Mouse (Mus musculus) embryonic facial prominence, embryonic 15.5 days (tissue): ENCODE data around the gene Pold1. TPM values are rescaled to one million over a fixed set of nuclear protein-coding genes. Genes with fewer than 3 reads are reported as not detected.
A peak's percentile ranks its signal among the peaks of the same experiment; 100 is the strongest.

Experiments used
- ATAC-seq: fragments of 200-750 bp; cut with Nextera tagmentation; 2 replicates; pipeline ENCODE4 v1.8.0; 2017; ENCODE audit warnings: low read depth, moderate TSS enrichment; ENCODE audit not compliant: insufficient number of reproducible peaks, low FRiP score, low TSS enrichment
- H3K27ac ChIP-seq: fragments of 300-500 bp; sonication (generic); replicated peaks from 2 replicates; pipeline ENCODE4 v1.5.1; 2015; ENCODE audit warnings: mild to moderate bottlenecking, inconsistent platforms
- H3K27me3 ChIP-seq: fragments of 300-500 bp; sonication (generic); 2 replicates; pipeline ENCODE4 v1.6.1; 2015; ENCODE audit warnings: inconsistent platforms
- H3K36me3 ChIP-seq: fragments of 300-500 bp; sonication (generic); 2 replicates; pipeline ENCODE4 v1.6.1; 2015; ENCODE audit warnings: mild to moderate bottlenecking, inconsistent platforms
- H3K4me1 ChIP-seq: fragments of 300-500 bp; sonication (generic); 2 replicates; pipeline ENCODE4 v1.6.1; 2015; ENCODE audit warnings: inconsistent platforms
- H3K4me2 ChIP-seq: fragments of 300-500 bp; sonication (generic); replicated peaks from 2 replicates; pipeline ENCODE4 v1.6.1; 2015; ENCODE audit warnings: mild to moderate bottlenecking, inconsistent platforms
- H3K4me3 ChIP-seq: fragments of 300-500 bp; sonication (generic); replicated peaks from 2 replicates; pipeline ENCODE4 v1.5.1; 2015; ENCODE audit warnings: mild to moderate bottlenecking, inconsistent platforms
- H3K9ac ChIP-seq: fragments of 300-500 bp; sonication (generic); 2 replicates; pipeline ENCODE4 v1.6.1; 2015; ENCODE audit warnings: inconsistent platforms
- H3K9me3 ChIP-seq: fragments of 300-500 bp; sonication (generic); replicated peaks from 2 replicates; pipeline ENCODE4 v1.6.1; 2016; ENCODE audit warnings: inconsistent platforms
- WGBS: fragments of 180-500 bp; shearing (Covaris S2); methylation state at CpG from one replicate; pipeline ENCODE4 v1.1.7; 2015; 5-methylcytosine and 5-hydroxymethylcytosine counted together
- polyA plus RNA-seq: library from polyadenylated mRNA; unstranded; fragments of >200 nt; fragmentation: Nextera tagmentation; extraction: Ambion mirVana; gene quantifications from 2 replicates; pipeline ENCODE4 v1.2.1, GENCODE M21; 2015

Gene Pold1
- polyA plus RNA-seq, 1 experiment from 2014 or later: 86.2 TPM

DNA sequence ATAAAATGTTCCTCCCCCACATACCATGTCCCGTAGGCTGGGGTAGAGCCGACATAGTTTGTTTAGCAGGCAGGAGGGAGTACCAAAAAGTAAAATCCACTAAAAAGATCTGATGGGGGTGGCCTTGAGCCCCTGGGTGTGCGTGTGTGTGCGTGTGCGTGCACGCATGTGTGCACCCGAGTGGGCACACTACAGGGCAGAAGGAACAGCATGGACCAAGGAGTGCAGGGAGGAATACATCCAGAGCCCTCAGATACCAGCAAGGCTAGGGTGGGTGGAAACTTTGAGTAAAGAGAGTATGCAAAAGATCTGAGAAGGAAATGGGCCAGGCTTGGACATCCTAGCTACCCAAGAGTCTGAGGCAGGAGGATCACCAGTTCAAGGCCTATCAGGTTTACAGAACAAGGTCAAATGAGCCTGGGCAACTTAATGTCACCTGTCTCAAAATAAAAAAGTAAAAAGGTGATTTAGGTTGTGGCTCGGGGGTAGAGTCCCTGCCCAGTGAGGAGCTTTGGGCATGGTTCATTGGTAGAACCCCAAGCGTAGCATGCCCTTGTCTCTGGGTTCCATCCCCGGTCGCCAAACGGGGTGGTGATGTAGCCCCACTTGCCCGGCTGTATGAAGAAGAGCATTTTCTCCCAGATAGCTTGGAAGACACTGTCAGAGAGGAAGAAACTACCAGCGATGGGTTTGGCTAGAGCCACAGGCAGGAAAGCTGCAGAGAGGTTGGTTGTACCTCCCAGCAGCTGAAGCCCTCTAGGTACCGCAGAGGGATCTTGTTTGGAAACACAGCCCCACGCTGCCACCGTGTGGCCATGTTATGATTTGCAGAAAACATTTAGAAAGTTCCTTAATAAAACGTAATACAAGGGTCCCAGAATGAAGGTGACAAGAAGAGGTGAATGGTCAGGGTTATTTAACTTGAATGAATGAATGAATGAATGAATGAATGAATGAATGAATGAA lies 12.1 kb upstream of the Pold1 start:
- Histone ChIP-seq H3K4me3 (no peak overlapping the region), H3K36me3 (no peaks in the 10 kb centered on the region), H3K9me3 (no peaks in the 10 kb centered on the region), H3K27ac (no peak overlapping the region), H3K4me1 (no peaks in the 10 kb centered on the region), H3K9ac (no peak overlapping the region), H3K4me2 (no peak overlapping the region), H3K27me3 (no peaks in the 10 kb centered on the region; the same call in 1 of the 2 replicates)
- WGBS: 51% methylated on average over 18 of the region's 18 CpGs
- no peak; the same call in 1 of the 2 replicates for ATAC-seq

DNA sequence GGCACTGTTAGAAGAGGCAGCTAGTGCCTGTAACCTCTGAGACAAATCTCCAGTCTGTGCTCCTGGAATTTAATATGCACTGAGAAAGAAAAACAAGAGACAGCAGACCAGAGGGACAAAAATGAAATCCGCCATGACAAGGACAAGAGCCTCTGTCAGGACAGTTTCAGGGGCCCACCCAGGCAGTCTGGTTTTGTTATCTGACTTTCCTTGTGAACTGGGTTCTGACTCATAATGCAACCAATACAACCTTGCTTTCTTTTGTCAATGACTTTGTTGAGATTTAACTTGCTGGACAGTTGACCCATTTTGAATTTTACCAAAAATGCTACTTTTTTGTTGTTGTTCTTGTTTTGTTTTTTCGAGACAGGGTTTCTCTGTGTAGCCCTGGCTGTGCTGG lies 9.0 kb upstream of the Pold1 start:
- no peak for ATAC-seq
- WGBS: 61% methylated on average over 2 of the region's 2 CpGs

DNA sequence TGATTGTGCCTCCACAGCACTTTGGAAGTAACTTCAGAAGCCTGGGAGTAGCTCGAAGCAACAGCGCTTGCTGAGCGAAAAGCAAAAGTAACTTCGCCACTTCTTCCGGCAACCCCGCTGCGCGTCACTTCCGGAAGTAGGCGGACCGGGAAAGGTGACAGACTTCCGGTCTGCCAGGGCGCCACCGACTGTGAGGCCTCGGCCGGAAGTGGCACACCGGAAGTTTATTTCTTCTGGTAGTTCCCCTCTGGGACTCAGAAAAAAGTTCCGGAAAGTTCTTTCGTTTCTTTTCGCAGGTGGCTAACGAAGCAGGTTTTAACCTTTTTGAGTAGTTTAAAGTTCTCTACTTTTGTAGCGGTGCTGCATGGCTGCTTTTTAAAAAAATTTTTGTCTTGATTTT lies 5.2 kb upstream of the Pold1 start, which contains the start of gene Nr1h2:
Gene Nr1h2 (minus strand): TSS at position 126 of the 400 bp plus-strand sequence.
- ATAC-seq: peak; percentile 81
- peaks cover 15% of the 10 kb centered on the region for H3K4me1 ChIP-seq
- H3K27me3 ChIP-seq: no peaks in the 10 kb centered on the region
- no peaks in the 10 kb centered on the region for H3K9me3 ChIP-seq
- H3K4me2 ChIP-seq: peak within 1 kb of the TSS; percentile 71
- peak within 1 kb of the TSS; percentile 96 for H3K4me3 ChIP-seq
- H3K36me3 ChIP-seq: peaks cover 31% of the 10 kb centered on the region
- peak within 1 kb of the TSS; percentile 78 for H3K9ac ChIP-seq
- H3K27ac ChIP-seq: peak within 1 kb of the TSS; percentile 99
- WGBS: under 1% methylated on average over 22 of the region's 22 CpGs

More for the DNA sequence above, 9.0 kb upstream of the Pold1 start:
- Histone ChIP-seq H3K9ac (no peak overlapping the region), H3K4me3 (no peak overlapping the region), H3K9me3 (no peaks in the 10 kb centered on the region), H3K36me3 (no peaks in the 10 kb centered on the region), H3K4me1 (peaks cover 11% of the 10 kb centered on the region), H3K27ac (no peak overlapping the region), H3K4me2 (no peak overlapping the region), H3K27me3 (no peaks in the 10 kb centered on the region)

DNA sequence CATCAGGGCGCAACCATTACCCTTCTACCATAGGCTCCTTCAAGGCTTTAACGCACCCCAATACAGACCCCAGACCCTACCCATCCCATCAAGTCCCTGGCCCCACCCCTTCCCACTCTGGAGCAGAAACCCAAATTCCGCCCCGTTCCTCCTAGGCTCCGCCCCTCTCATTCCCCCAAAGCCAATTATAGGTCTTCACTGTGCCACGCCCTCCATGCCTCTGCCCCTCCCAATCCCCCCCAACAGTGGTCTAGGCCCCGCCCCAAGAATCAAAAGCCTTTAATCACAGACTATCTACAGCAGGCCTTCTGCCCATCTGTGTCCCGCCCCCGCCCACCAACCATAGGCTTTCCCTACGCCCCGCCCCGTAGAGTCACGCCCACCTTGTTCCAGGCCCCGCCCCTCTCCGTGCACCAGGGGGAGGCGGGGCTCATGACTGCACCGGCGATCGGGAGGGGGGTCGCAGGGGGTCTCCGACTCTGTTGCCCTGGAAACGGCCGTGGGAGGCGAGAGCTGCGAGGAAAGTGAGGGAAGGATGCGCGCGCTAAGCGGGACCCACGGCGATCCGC lies 4.6 kb upstream of the Pold1 start:
- H3K27ac ChIP-seq: peak overlapping the region; percentile 99
- peak overlapping the region; percentile 71 for H3K4me2 ChIP-seq
- ATAC-seq: peak; percentile 85
- peaks cover 18% of the 10 kb centered on the region for H3K4me1 ChIP-seq
- H3K27me3 ChIP-seq: no peaks in the 10 kb centered on the region
- peak overlapping the region; percentile 78 for H3K9ac ChIP-seq
- peaks cover 31% of the 10 kb centered on the region for H3K36me3 ChIP-seq
- H3K9me3 ChIP-seq: no peaks in the 10 kb centered on the region
- WGBS: 1% methylated on average over 32 of the region's 32 CpGs
- peak overlapping the region; percentile 96 for H3K4me3 ChIP-seq

DNA sequence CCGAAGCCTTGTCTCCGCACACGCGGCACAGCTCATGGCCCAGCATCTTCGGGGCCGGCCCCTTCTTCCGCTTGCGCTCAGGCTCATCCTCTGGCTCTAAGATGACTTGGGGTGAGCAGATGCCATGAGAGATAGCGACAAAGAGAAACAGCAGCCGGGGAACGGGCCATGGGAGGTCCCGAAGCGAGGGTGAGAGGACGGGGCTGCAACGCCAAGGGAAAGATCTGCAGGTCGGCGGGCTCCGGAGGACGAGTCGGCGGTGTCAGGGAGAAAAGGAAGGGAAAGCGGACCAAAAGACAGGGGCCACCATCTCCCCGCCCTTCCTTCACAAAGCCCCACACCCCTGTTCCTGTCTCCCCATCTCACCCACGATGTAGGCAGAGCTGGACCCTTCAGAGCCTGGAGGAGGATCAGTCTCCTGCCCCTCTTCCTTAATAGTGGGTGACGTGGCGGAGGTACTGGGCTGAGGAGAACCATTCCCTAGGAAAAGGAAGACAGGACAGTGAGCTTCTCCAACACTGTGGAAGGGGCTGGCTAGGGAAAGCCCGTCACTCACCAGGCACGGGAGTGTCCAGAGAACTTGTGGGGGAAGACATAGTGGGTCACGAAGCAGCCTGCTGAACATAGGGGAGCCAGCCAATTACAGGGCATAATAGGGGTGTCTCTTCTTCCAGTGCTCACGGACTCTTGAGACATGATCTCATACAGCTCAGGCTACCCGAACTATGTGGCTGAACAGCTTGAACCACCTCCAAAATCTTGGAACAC lies 3.7 kb upstream of the Pold1 start:
- H3K27me3 ChIP-seq: no peaks in the 10 kb centered on the region
- H3K4me2 ChIP-seq: peak overlapping the region; percentile 71
- peak overlapping the region; percentile 96 for H3K4me3 ChIP-seq
- no peak for ATAC-seq
- peaks cover 28% of the 10 kb centered on the region for H3K4me1 ChIP-seq
- H3K9me3 ChIP-seq: no peaks in the 10 kb centered on the region
- 87% methylated on average over 31 of the region's 31 CpGs for WGBS
- peak overlapping the region; percentile 99; the same call in 1 of the 2 replicates for H3K27ac ChIP-seq
- peak overlapping the region; percentile 21; the same call in 1 of the 2 replicates for H3K9ac ChIP-seq
- H3K36me3 ChIP-seq: peaks cover 31% of the 10 kb centered on the region

DNA sequence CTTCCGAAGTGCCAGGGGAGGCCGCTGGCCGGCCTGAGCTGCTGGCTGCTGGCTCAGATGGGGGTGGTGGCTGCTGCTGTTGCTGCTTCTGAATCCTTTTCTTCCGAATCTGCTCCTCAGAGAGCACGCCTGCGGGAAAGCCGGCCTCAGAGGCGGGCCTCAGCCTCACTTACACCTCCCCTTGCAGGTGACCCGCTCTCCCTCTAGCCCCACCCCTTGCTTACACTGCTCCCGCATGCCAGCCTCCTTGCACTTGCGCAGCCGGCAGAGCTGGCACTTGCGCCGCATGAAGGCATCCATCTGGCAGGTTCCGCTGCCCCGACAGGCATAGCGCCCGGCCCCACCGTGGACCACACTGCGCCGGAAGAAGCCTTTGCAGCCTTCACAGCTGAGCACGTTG lies 3.1 kb upstream of the Pold1 start:
- Histone ChIP-seq H3K27ac (no peak overlapping the region), H3K9me3 (no peaks in the 10 kb centered on the region), H3K4me3 (no peak overlapping the region), H3K36me3 (peaks cover 31% of the 10 kb centered on the region), H3K9ac (no peak overlapping the region), H3K4me1 (peaks cover 32% of the 10 kb centered on the region), H3K27me3 (no peaks in the 10 kb centered on the region), H3K4me2 (no peak overlapping the region)
- no peak for ATAC-seq
- 79% methylated on average over 22 of the region's 22 CpGs for WGBS

DNA sequence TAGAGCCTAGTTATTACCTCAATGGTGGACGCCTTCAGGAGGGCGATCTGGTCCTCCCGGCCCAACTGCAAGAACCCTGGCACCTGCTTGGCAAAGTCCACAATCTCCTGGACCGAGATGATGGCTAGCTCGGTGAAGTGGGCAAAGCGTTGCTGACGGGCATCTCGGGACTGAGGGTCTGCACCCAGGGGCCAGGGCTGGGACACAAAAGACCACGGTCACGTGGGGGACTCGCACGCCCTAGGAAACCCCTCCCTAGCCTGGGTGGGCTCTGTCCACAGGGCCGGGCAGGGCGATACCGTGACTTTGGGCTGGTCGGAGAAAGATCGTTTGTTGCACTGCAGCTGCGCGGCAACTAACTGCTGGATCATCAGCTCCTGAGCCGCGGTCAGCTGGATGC lies 2.7 kb upstream of the Pold1 start:
- Histone ChIP-seq H3K9ac (no peak overlapping the region), H3K4me2 (no peak overlapping the region), H3K27ac (no peak overlapping the region), H3K9me3 (no peaks in the 10 kb centered on the region), H3K4me3 (no peak overlapping the region), H3K4me1 (peaks cover 32% of the 10 kb centered on the region), H3K27me3 (no peaks in the 10 kb centered on the region), H3K36me3 (peaks cover 31% of the 10 kb centered on the region)
- WGBS: 90% methylated on average over 21 of the region's 21 CpGs
- ATAC-seq: no peak

DNA sequence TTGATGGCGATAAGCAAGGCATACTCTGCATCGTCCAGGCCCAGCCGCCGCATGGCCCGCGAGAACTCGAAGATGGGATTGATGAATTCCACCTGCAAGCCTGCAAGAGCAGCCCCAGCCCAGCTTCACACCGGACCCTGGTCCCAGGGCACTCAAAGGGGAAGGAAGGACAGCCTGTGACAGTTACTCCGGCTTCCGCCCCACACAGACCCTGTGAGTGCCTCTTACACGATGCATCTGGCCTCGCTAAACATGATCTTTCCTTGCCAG lies 1.7 kb upstream of the Pold1 start:
- H3K9ac ChIP-seq: no peak overlapping the region

DNA sequence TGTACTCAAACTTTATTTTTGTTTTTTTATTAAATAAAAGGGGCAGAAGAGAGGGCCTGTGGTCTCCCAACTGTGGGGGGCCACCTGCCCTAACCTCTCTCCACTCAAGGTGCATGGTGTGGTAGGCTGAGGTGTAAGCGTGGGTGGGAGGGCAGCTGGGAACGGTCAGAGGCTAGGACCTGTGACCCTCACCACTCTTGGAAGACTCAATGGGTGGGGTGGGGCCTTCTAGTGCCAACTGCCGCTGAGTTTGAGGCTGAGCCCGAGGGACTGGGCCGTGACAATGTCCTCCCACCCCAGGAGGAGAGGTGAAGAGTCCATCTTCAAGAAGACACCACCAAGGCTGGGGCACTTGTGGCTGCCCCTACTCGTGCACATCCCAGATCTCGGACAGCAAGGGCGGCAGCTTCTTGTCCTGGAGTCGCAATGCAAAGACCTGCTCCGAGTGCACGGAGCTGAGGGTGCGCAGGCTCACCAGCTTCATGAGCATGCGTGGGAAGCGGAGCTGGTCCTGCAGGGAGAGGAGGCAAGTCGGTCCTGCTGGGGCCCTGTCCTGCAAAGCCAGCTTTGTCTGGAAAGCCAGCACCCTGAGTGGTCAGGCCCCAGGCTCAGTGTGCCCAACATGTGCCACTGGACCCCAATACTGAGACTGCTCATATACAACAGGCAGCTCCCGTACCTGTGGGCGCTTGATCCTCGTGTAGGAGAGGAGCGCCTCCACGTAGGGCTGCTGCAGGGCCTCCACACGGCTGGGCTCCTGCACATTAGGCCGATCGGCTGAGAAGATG lies 1.2 kb upstream of the Pold1 start:
- Histone ChIP-seq H3K27me3 (no peaks in the 10 kb centered on the region), H3K9me3 (no peaks in the 10 kb centered on the region), H3K4me1 (peaks cover 32% of the 10 kb centered on the region), H3K36me3 (peaks cover 31% of the 10 kb centered on the region), H3K4me3 (no peak overlapping the region), H3K9ac (no peak overlapping the region), H3K27ac (no peak overlapping the region), H3K4me2 (no peak overlapping the region)
- no peak for ATAC-seq
- WGBS: 93% methylated on average over 23 of the region's 23 CpGs

More for the DNA sequence above, 1.7 kb upstream of the Pold1 start:
- Histone ChIP-seq H3K4me3 (no peak overlapping the region), H3K36me3 (peaks cover 31% of the 10 kb centered on the region), H3K27me3 (no peaks in the 10 kb centered on the region), H3K4me1 (peaks cover 32% of the 10 kb centered on the region), H3K9me3 (no peaks in the 10 kb centered on the region), H3K4me2 (no peak overlapping the region), H3K27ac (no peak overlapping the region)
- ATAC-seq: no peak
- WGBS: 91% methylated on average over 12 of the region's 12 CpGs

DNA sequence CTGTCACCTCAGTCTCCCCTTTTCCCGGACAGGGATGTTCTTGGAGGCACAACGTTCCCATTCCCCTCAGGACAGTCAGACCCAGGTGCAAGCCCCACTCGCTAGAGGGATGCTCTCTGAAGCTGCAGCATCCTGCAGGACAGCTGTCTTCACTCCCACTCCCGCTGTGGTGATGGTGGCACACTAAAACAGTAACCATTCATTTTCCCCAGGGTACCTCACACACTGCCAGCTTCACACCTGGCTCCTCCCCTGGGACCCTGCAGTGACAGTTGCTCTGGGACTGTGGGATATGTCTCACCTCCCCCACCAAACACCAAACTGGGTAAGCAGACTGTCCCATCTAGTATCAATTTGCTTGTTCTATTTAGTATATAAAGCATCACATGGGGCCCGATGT lies 924 bp downstream of the Pold1 start:
- WGBS: 18% methylated on average over 5 of the region's 5 CpGs
- H3K4me3 ChIP-seq: peak overlapping the region; percentile 70
- peaks cover 22% of the 10 kb centered on the region for H3K4me1 ChIP-seq
- H3K27ac ChIP-seq: peak overlapping the region; percentile 86; the same call in 1 of the 2 replicates
- H3K4me2 ChIP-seq: peak overlapping the region; percentile 87
- H3K27me3 ChIP-seq: no peaks in the 10 kb centered on the region
- H3K9me3 ChIP-seq: no peaks in the 10 kb centered on the region
- peak overlapping the region; percentile 51 for H3K9ac ChIP-seq
- ATAC-seq: no peak
- H3K36me3 ChIP-seq: peaks cover 34% of the 10 kb centered on the region
